Mouse (Mus musculus) yolk sac, embryonic 10.5 days (tissue): ENCODE results near the gene Nudt6.

Experiments used
- DNase-seq: peaks from one replicate; pipeline ENCODE4 v3.0.0-alpha.2; 2017; ENCODE audit warnings: low spot score

Gene Nudt6

GRCm38 (mm10) chr3:37383096-37383765 lies 36.8 kb downstream of the Nudt6 start:
- DNase-seq = no peak

GRCm38 (mm10) chr3:37381457-37381856 lies 38.6 kb downstream of the Nudt6 start:
- DNase-seq = no peak

GRCm38 (mm10) chr3:37379930-37380881 lies 39.8 kb downstream of the Nudt6 start:
- no peak for DNase-seq

GRCm38 (mm10) chr3:37379201-37379600 lies 40.8 kb downstream of the Nudt6 start:
- DNase-seq = no peak

- DNase-seq = no peak
Observed at GRCm38 (mm10) chr3:37378412-37378811, 41.6 kb downstream of the Nudt6 start.

DNA sequence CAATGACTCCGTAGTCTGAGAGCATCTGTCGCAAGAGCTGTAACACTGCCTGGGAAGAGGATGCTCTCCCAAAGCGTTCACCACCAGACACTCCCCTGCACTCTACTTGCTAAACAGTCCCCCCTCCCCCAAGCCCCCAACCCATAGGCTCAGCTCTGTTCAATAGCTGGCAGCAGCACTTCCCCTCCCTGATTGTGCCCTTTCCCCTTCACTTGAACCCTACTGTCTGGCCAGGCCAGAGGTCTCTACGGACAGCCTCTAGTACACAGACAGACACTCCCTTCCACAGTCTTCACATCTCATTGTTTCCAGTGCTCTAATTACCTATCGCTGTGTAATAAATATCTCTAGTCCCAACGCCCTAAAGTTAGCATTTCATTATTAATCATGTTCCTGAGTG lies 42.1 kb downstream of the Nudt6 start:
- no peak for DNase-seq

GRCm38 (mm10) chr3:37373712-37374111 lies 46.3 kb downstream of the Nudt6 start:
- DNase-seq = no peak

- DNase-seq = no peak
Observed at GRCm38 (mm10) chr3:37370407-37370806, 49.6 kb downstream of the Nudt6 start.

- DNase-seq = no peak
Observed at GRCm38 (mm10) chr3:37366381-37367053, 53.5 kb downstream of the Nudt6 start.

DNA sequence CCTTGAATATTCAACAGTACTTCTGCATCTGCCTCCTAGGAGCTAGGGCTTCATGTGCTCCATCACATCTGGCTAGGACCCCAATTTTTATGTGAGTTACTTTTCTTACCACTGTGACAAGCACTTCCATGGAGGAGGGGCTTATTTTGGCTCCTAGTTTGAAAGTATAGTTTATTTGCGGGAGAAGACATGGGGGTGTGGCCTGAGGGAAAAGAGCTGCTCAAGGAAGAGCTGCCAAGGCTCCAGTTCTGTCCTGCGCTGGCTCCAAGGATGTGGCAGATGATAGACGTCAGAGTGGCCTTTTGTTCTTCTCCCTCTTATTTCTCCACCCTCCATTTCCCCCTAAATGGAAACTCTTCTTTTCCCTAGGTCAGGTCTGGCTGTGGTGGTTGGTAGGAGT lies 54.0 kb downstream of the Nudt6 start:
- no peak for DNase-seq

GRCm38 (mm10) chr3:37365144-37365543 lies 54.9 kb downstream of the Nudt6 start:
- DNase-seq = no peak

DNA sequence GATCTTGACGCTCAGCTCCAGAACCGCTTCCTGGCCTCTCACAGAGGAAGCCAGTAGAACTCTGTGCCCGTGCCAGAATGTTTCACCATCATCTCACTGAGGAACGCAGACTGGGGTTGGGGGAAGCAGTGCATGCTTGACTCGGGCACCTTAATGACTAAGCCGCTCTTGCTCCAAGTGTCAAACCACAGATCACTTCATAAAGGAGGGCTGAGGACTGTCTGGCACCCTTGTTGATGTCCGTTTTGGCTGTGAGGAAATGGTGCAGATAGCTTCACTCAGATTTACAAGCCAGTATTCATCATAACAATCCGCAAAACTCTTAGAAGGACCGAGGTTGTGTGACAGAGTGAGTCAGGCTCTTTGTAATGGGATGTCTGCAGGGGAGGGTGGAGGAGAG lies 59.3 kb downstream of the Nudt6 start:
- no peak for DNase-seq
